ENCODE assay signal across 24 mouse cellular contexts in the genomic region with DNA sequence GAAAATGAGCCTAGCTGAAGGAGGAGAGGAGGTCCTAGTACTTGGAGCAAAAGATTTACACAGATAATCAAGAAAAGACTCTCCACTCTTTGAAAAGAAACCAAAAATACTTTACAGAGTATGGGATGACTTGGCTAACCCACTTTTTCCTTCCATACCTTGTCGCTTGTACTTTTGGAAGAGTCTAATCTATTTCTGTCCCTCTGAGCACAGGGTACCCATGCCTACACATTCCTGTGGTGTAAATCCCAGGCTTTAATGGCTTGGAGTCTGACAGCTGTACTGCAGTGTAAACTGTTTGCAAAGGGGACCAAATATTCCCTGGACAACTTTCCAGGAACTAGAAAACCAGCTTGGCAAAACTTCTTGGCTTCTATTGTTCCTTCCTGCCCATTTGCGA. TPM values are rescaled to one million over a fixed set of nuclear protein-coding genes. Genes with fewer than 3 reads are reported as not detected.
DNase-seq lines count a peak whose midpoint lies in the region; ATAC-seq and TF ChIP-seq lines count a peak whose summit lies in the region.
"Had no signal": no experiment of that assay in that cellular context is flagged by ENCODE, and none has a peak within 500 bp of the region (broad histone marks: within the 10 kb centered on the region; RNA-seq: fewer than 3 reads in every experiment).

No protein-coding gene starts in this region.

- TF ChIP-seq CTCF in G1E (IDR thresholded peaks at IDR 0.05; ENCODE audit: low read depth, low read length), result no peak

- H3K36me3 ChIP-seq in G1E (replicated peaks), result no peaks in the 10 kb centered on the region
- H3K36me3 ChIP-seq: embryonic facial prominence, embryonic 10.5 days; embryonic facial prominence, embryonic 12.5 days; forebrain, embryonic 15.5 days had no signal

- H3K27me3 ChIP-seq in G1E (ENCODE audit: insufficient read depth, low read length), result no peaks in the 10 kb centered on the region
- H3K27me3 ChIP-seq: CH12.LX; embryonic facial prominence, embryonic 12.5 days; forebrain, embryonic 13.5 days; forebrain, embryonic 15.5 days; Patski had no signal

- H3K4me1 ChIP-seq in G1E (ENCODE audit: insufficient read depth, low read depth, low read length), result no peaks in the 10 kb centered on the region
- H3K4me1 ChIP-seq: embryonic facial prominence, embryonic 10.5 days; embryonic facial prominence, embryonic 12.5 days; forebrain, embryonic 13.5 days; forebrain, embryonic 15.5 days had no signal

- ATAC-seq in frontal cortex, adult (ENCODE audit: low TSS enrichment), result peak; percentile 96
- ATAC-seq in G1E (ENCODE audit: extremely low read depth, insufficient number of reproducible peaks, low FRiP score, poor library complexity, severe bottlenecking), result peak; percentile 15; the same call in 1 of the 2 replicates
- ATAC-seq: activated CD4-positive, CD25-positive, alpha-beta regulatory T cell, adult 4 months; CD4-positive, CD25-positive, alpha-beta regulatory T cell, adult 4 months; forebrain, embryonic 13.5 days; forebrain, embryonic 15.5 days; forebrain, postnatal 0 days; Patski had no signal

- H3K9me3 ChIP-seq in G1E (replicated peaks), result no peaks in the 10 kb centered on the region; the same call in 1 of the 2 replicates
- H3K9me3 ChIP-seq: embryonic facial prominence, embryonic 10.5 days; embryonic facial prominence, embryonic 12.5 days; forebrain, embryonic 13.5 days; forebrain, embryonic 15.5 days had no signal

- H3K4me3 ChIP-seq in G1E (ENCODE audit: low read depth, low read length), result no peak overlapping the region
- H3K4me3 ChIP-seq: embryonic facial prominence, embryonic 10.5 days; embryonic facial prominence, embryonic 12.5 days; forebrain, embryonic 13.5 days; forebrain, embryonic 15.5 days had no signal

- DNase-seq in frontal cortex, postnatal 10 days (ENCODE audit: low spot score in 2 of 2), result no peak
- DNase-seq in G1E (ENCODE audit: low spot score), result no peak
- DNase-seq in brain, adult 2 months (ENCODE audit: low read depth, low spot score), result peak; percentile 37
- DNase-seq in lung, adult 18-20 months, result no peak
- DNase-seq in adrenal gland, postnatal 25 days, result no peak
- DNase-seq: adrenal gland, adult 8-10 months; adrenal gland, postnatal 14 days; B cell, adult 2 months; cerebellum, adult 11-12 months; cerebellum, adult 2 months; cerebellum, adult 9-10 months; cerebellum, postnatal 10 days; cerebellum, postnatal 25 days; forebrain, postnatal 0 days had no signal

RNA-seq across cellular contexts. Expression of gene Adgrb3, which starts 28.0 kb away (rescaled TPM):
- total RNA-seq in G1E (2014; fragmentation: Nextera tagmentation), result not detected in 2 replicates
- total RNA-seq in G1E (2017), result 0.17 and 0.55 TPM in 2 replicates
- 0.02 TPM in 1 of 2 replicates, not detected in the other for polyA plus RNA-seq in G1E (2012)
- 0.67 and 1.5 TPM in 2 replicates for total RNA-seq in adrenal gland, postnatal 25 days (2021)
- total RNA-seq: CH12.LX, MEL had no signal
- polyA plus RNA-seq: Patski had no signal
